ENCODE assay signal across 3 mouse cellular contexts in genomic region chr19:3586026-3586425, GRCm38 (mm10).
"Had no signal": no experiment of that assay in that cellular context is flagged by ENCODE, and none has a peak within 500 bp of the region (broad histone marks: within the 10 kb centered on the region; RNA-seq: fewer than 3 reads in every experiment).

No protein-coding gene starts in this region.

- H3K9me3 ChIP-seq: neural tube, embryonic 13.5 days; neural tube, embryonic 15.5 days; stomach, embryonic 15.5 days had no signal

- H3K9ac ChIP-seq: neural tube, embryonic 13.5 days; neural tube, embryonic 15.5 days; stomach, embryonic 15.5 days had no signal

- H3K27me3 ChIP-seq: neural tube, embryonic 13.5 days; neural tube, embryonic 15.5 days; stomach, embryonic 15.5 days had no signal

- H3K4me1 ChIP-seq: neural tube, embryonic 13.5 days; neural tube, embryonic 15.5 days; stomach, embryonic 15.5 days had no signal

- H3K36me3 ChIP-seq: neural tube, embryonic 15.5 days had no signal

- H3K4me3 ChIP-seq: neural tube, embryonic 13.5 days; neural tube, embryonic 15.5 days; stomach, embryonic 15.5 days had no signal

- H3K27ac ChIP-seq: neural tube, embryonic 13.5 days; neural tube, embryonic 15.5 days; stomach, embryonic 15.5 days had no signal

- H3K4me2 ChIP-seq: neural tube, embryonic 13.5 days; neural tube, embryonic 15.5 days; stomach, embryonic 15.5 days had no signal
